Mouse (Mus musculus): Measurements from ENCODE around the gene Mthfs.
"Not testable (repeated sequence)": the region's sequence is repeated elsewhere in the genome, so short reads cannot be mapped to it uniquely, and the experiment has no call there.

DNA sequence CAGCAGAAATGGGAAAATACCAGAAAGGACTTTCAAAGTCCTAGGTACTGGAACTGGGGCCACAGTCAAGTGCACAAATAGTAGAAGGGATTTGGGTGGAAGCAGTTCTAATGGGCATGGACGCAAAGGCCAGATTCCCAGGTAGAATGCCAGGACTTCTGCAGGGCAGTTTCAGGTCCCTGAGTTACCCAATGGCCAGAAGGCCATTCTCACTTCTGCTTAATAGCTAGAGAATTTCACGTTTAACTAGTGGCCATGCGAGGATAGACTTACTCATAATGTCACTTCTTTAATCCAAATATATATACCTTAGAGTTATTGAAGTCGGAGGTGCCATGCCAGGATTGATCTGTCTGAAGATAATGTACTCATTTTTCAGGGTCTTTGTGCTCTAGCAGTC, 26.7 kb downstream of the Mthfs start:
- TF ChIP-seq CTCF (conservative IDR thresholded peaks at IDR 0.05; ENCODE audit: insufficient read depth, insufficient read length, low read depth, low read length); POLR2A (IDR thresholded peaks at IDR 0.05; ENCODE audit: low read depth, low read length): not testable (repeated sequence)

Data from kidney, adult 2 months (tissue).